Mouse (Mus musculus) hindbrain, embryonic 12.5 days (tissue): Measurements from ENCODE around the gene Rgs12. TPM values are rescaled to one million over a fixed set of nuclear protein-coding genes. Genes with fewer than 3 reads are reported as not detected.

Experiments used
- ATAC-seq: fragments of 200-750 bp; cut with Nextera tagmentation; 2 replicates; pipeline ENCODE4 v1.8.0; 2017; ENCODE audit warnings: moderate TSS enrichment; ENCODE audit not compliant: low FRiP score
- H3K27ac ChIP-seq: fragments of 300-500 bp; sonication (generic); 2 replicates; pipeline ENCODE4 v1.5.1; 2016; ENCODE audit warnings: mild to moderate bottlenecking
- H3K27me3 ChIP-seq: fragments of 300-500 bp; sonication (generic); 2 replicates; pipeline ENCODE4 v1.6.1; 2016; ENCODE audit warnings: mild to moderate bottlenecking
- H3K36me3 ChIP-seq: fragments of 300-500 bp; sonication (generic); 2 replicates; pipeline ENCODE4 v1.6.1; 2016; ENCODE audit warnings: mild to moderate bottlenecking
- H3K4me1 ChIP-seq: fragments of 300-500 bp; sonication (generic); 2 replicates; pipeline ENCODE4 v1.6.1; 2016
- H3K4me2 ChIP-seq: fragments of 300-500 bp; sonication (generic); replicated peaks from 2 replicates; pipeline ENCODE4 v1.6.1; 2016; ENCODE audit warnings: mild to moderate bottlenecking
- H3K4me3 ChIP-seq: fragments of 300-500 bp; sonication (generic); 2 replicates; pipeline ENCODE4 v1.5.1; 2016; ENCODE audit warnings: mild to moderate bottlenecking
- H3K9ac ChIP-seq: fragments of 300-500 bp; sonication (generic); 2 replicates; pipeline ENCODE4 v1.6.1; 2016; ENCODE audit warnings: mild to moderate bottlenecking, moderate library complexity
- H3K9me3 ChIP-seq: fragments of 300-500 bp; sonication (generic); replicated peaks from 2 replicates; pipeline ENCODE4 v1.6.1; 2016; ENCODE audit warnings: mild to moderate bottlenecking
- WGBS: fragments of 180-500 bp; shearing (Covaris S2); methylation state at CpG from one replicate; pipeline ENCODE4 v1.1.7; 2016; 5-methylcytosine and 5-hydroxymethylcytosine counted together
- polyA plus RNA-seq: library from polyadenylated mRNA; unstranded; fragments of >200 nt; fragmentation: Nextera tagmentation; extraction: Ambion mirVana; gene quantifications from 2 replicates; pipeline ENCODE4 v1.2.1, GENCODE M21; 2016

Gene Rgs12
- polyA plus RNA-seq, 1 experiment from 2014 or later: 65.3 TPM

- peaks cover 7% of the 10 kb centered on the region; the same call in 1 of the 2 replicates for H3K36me3 ChIP-seq
- no peak overlapping the region for H3K9ac ChIP-seq
- no peaks in the 10 kb centered on the region for H3K9me3 ChIP-seq
- WGBS: 11% methylated on average over 1 of the region's 1 CpGs
- no peak overlapping the region for H3K4me2 ChIP-seq
- no peak overlapping the region for H3K4me3 ChIP-seq
- no peaks in the 10 kb centered on the region for H3K27me3 ChIP-seq
- H3K4me1 ChIP-seq: peaks cover 12% of the 10 kb centered on the region
- H3K27ac ChIP-seq: no peak overlapping the region
- ATAC-seq: 0 out of 2 replicates have a peak, but pooled peaks have one; percentile 42
Observed at GRCm38 (mm10) chr5:34915801-34916200, 33.4 kb upstream of the Rgs12 start.

GRCm38 (mm10) chr5:34917234-34917655 lies 32.0 kb upstream of the Rgs12 start:
- ATAC-seq: peak; percentile 62
- H3K4me3 ChIP-seq: no peak overlapping the region
- no peak overlapping the region for H3K4me2 ChIP-seq
- 55% methylated on average over 10 of the region's 10 CpGs for whole genome bisulfite sequencing
- H3K9ac ChIP-seq: no peak overlapping the region
- no peaks in the 10 kb centered on the region for H3K27me3 ChIP-seq
- H3K36me3 ChIP-seq: peaks cover 3% of the 10 kb centered on the region; the same call in 1 of the 2 replicates
- 0 out of 2 replicates have a peak overlapping the region, but pooled peaks have one; percentile 6 for H3K27ac ChIP-seq
- no peaks in the 10 kb centered on the region for H3K9me3 ChIP-seq
- H3K4me1 ChIP-seq: peaks cover 12% of the 10 kb centered on the region

- H3K4me2 ChIP-seq: no peak overlapping the region
- H3K27ac ChIP-seq: no peak overlapping the region
- H3K36me3 ChIP-seq: peaks cover 14% of the 10 kb centered on the region
- ATAC-seq: no peak
- no peak overlapping the region for H3K4me3 ChIP-seq
- 89% methylated on average over 3 of the region's 3 CpGs for WGBS
- H3K9ac ChIP-seq: no peak overlapping the region
- H3K4me1 ChIP-seq: peaks cover 12% of the 10 kb centered on the region
- no peaks in the 10 kb centered on the region for H3K27me3 ChIP-seq
- H3K9me3 ChIP-seq: no peaks in the 10 kb centered on the region
Observed at GRCm38 (mm10) chr5:34918785-34919184, 30.5 kb upstream of the Rgs12 start.

GRCm38 (mm10) chr5:34922531-34922930 lies 26.7 kb upstream of the Rgs12 start:
- no peak for ATAC-seq
- no peaks in the 10 kb centered on the region for H3K9me3 ChIP-seq
- H3K9ac ChIP-seq: no peak overlapping the region
- 63% methylated on average over 6 of the region's 6 CpGs for WGBS
- H3K4me3 ChIP-seq: no peak overlapping the region
- H3K27ac ChIP-seq: no peak overlapping the region
- peaks cover under 1% of the 10 kb centered on the region for H3K4me1 ChIP-seq
- no peaks in the 10 kb centered on the region for H3K27me3 ChIP-seq
- H3K36me3 ChIP-seq: peaks cover 26% of the 10 kb centered on the region
- H3K4me2 ChIP-seq: no peak overlapping the region

GRCm38 (mm10) chr5:34923920-34924319 lies 25.3 kb upstream of the Rgs12 start:
- no peak for ATAC-seq
- Histone ChIP-seq H3K9ac (no peak overlapping the region), H3K36me3 (peaks cover 26% of the 10 kb centered on the region), H3K4me1 (no peaks in the 10 kb centered on the region), H3K9me3 (no peaks in the 10 kb centered on the region), H3K27ac (no peak overlapping the region), H3K27me3 (no peaks in the 10 kb centered on the region), H3K4me3 (no peak overlapping the region), H3K4me2 (no peak overlapping the region)
- WGBS: 93% methylated on average over 4 of the region's 4 CpGs

GRCm38 (mm10) chr5:34924519-34924918 lies 24.7 kb upstream of the Rgs12 start:
- H3K9me3 ChIP-seq: no peaks in the 10 kb centered on the region
- peaks cover 26% of the 10 kb centered on the region for H3K36me3 ChIP-seq
- no peak for ATAC-seq
- no peaks in the 10 kb centered on the region for H3K27me3 ChIP-seq
- H3K4me2 ChIP-seq: no peak overlapping the region
- H3K4me1 ChIP-seq: no peaks in the 10 kb centered on the region
- H3K4me3 ChIP-seq: no peak overlapping the region
- WGBS: 84% methylated on average over 7 of the region's 7 CpGs
- no peak overlapping the region for H3K9ac ChIP-seq
- no peak overlapping the region for H3K27ac ChIP-seq

GRCm38 (mm10) chr5:34927648-34928047 lies 21.6 kb upstream of the Rgs12 start:
- Histone ChIP-seq H3K4me2 (no peak overlapping the region), H3K4me3 (no peak overlapping the region), H3K27me3 (no peaks in the 10 kb centered on the region), H3K4me1 (peaks cover 16% of the 10 kb centered on the region), H3K9ac (no peak overlapping the region), H3K36me3 (peaks cover 23% of the 10 kb centered on the region), H3K27ac (no peak overlapping the region), H3K9me3 (no peaks in the 10 kb centered on the region)
- WGBS: 86% methylated on average over 4 of the region's 4 CpGs
- no peak for ATAC-seq

GRCm38 (mm10) chr5:34930151-34930975 lies 18.9 kb upstream of the Rgs12 start:
- WGBS: 75% methylated on average over 9 of the region's 9 CpGs
- Histone ChIP-seq H3K9me3 (no peaks in the 10 kb centered on the region), H3K36me3 (no peaks in the 10 kb centered on the region; the same call in 1 of the 2 replicates), H3K4me3 (no peak overlapping the region), H3K4me1 (peaks cover 16% of the 10 kb centered on the region), H3K9ac (no peak overlapping the region), H3K27me3 (no peaks in the 10 kb centered on the region), H3K27ac (0 out of 2 replicates have a peak overlapping the region, but pooled peaks have one; percentile 2), H3K4me2 (no peak overlapping the region)
- ATAC-seq: no peak

- no peak for ATAC-seq
- Histone ChIP-seq H3K4me3 (no peak overlapping the region), H3K27me3 (no peaks in the 10 kb centered on the region), H3K9me3 (no peaks in the 10 kb centered on the region), H3K4me2 (no peak overlapping the region), H3K9ac (no peak overlapping the region), H3K4me1 (peaks cover 16% of the 10 kb centered on the region), H3K27ac (0 out of 2 replicates have a peak overlapping the region, but pooled peaks have one; percentile 2), H3K36me3 (no peaks in the 10 kb centered on the region)
- WGBS: 80% methylated on average over 2 of the region's 2 CpGs
Observed at GRCm38 (mm10) chr5:34931091-34931490, 18.2 kb upstream of the Rgs12 start.

GRCm38 (mm10) chr5:34931516-34932457 lies 17.5 kb upstream of the Rgs12 start:
- Histone ChIP-seq H3K27me3 (no peaks in the 10 kb centered on the region), H3K4me3 (no peak overlapping the region), H3K36me3 (no peaks in the 10 kb centered on the region), H3K9ac (no peak overlapping the region), H3K27ac (peak overlapping the region; percentile 67), H3K4me1 (peaks cover 16% of the 10 kb centered on the region), H3K9me3 (no peaks in the 10 kb centered on the region), H3K4me2 (no peak overlapping the region)
- 0 out of 2 replicates have a peak, but pooled peaks have one; percentile 32 for ATAC-seq
- WGBS: 45% methylated on average over 11 of the region's 11 CpGs

GRCm38 (mm10) chr5:34932458-34932806 lies 16.8 kb upstream of the Rgs12 start:
- WGBS: 23% methylated on average over 4 of the region's 4 CpGs
- Histone ChIP-seq H3K27me3 (no peaks in the 10 kb centered on the region), H3K4me1 (peaks cover 16% of the 10 kb centered on the region), H3K27ac (peak overlapping the region; percentile 67), H3K36me3 (no peaks in the 10 kb centered on the region), H3K4me3 (no peak overlapping the region), H3K4me2 (no peak overlapping the region), H3K9me3 (no peaks in the 10 kb centered on the region), H3K9ac (no peak overlapping the region)
- no peak for ATAC-seq

GRCm38 (mm10) chr5:34933461-34933860 lies 15.8 kb upstream of the Rgs12 start:
- H3K27me3 ChIP-seq: no peaks in the 10 kb centered on the region
- H3K36me3 ChIP-seq: no peaks in the 10 kb centered on the region
- H3K4me3 ChIP-seq: no peak overlapping the region
- H3K4me2 ChIP-seq: no peak overlapping the region
- no peaks in the 10 kb centered on the region for H3K9me3 ChIP-seq
- H3K27ac ChIP-seq: no peak overlapping the region
- H3K9ac ChIP-seq: no peak overlapping the region
- no peak for ATAC-seq
- WGBS: 91% methylated on average over 1 of the region's 1 CpGs
- H3K4me1 ChIP-seq: peaks cover 16% of the 10 kb centered on the region
